Mouse (Mus musculus) large intestine, adult 2 months (tissue): ENCODE results near the gene Hes1. TPM values are rescaled to one million over a fixed set of nuclear protein-coding genes. Genes with fewer than 3 reads are reported as not detected.

Experiments
- DNase-seq: peaks from one replicate; pipeline ENCODE4 v3.0.0-alpha.2; 2012; ENCODE audit warnings: low read depth, low spot score
- WGBS: fragments of 180-500 bp; shearing (Covaris S2); methylation state at CpG from one replicate; pipeline ENCODE4 v1.1.7; 2018; 5-methylcytosine and 5-hydroxymethylcytosine counted together
- polyA plus RNA-seq: library from polyadenylated mRNA; depleted of rRNA; stranded (reverse); fragments of >200 nt; gene quantifications from 2 replicates; pipeline ENCODE4 v1.2.3, GENCODE M21; 2012

Hes1 gene
- polyA plus RNA-seq, 1 experiment, result 56.2 TPM

GRCm38 (mm10) chr16:30068041-30069020 is 4.1 kb downstream of the Hes1 start:
- WGBS, result 13% methylated on average over 36 of the region's 36 CpGs
- no peak for DNase-seq

GRCm38 (mm10) chr16:30069580-30069949 is 5.4 kb downstream of the Hes1 start:
- WGBS, result 6% methylated on average over 4 of the region's 4 CpGs
- no peak for DNase-seq

- no peak for DNase-seq
- under 1% methylated on average over 81 of the region's 82 CpGs for WGBS
These were observed 6.0 kb downstream of the Hes1 start for GRCm38 (mm10) chr16:30069950-30070770.

GRCm38 (mm10) chr16:30070771-30071191 is 6.6 kb downstream of the Hes1 start:
- 6% methylated on average over 12 of the region's 12 CpGs for WGBS
- no peak for DNase-seq

- DNase-seq, result no peak
- WGBS, result 98% methylated on average over 1 of the region's 1 CpGs
These were observed 9.1 kb downstream of the Hes1 start for GRCm38 (mm10) chr16:30073317-30073716.

GRCm38 (mm10) chr16:30081498-30081897 is 17.3 kb downstream of the Hes1 start:
- DNase-seq, result no peak
- 84% methylated on average over 4 of the region's 4 CpGs for WGBS

- no peak for DNase-seq
- 86% methylated on average over 4 of the region's 4 CpGs for WGBS
These were observed 17.8 kb downstream of the Hes1 start for GRCm38 (mm10) chr16:30081980-30082379.

- no peak for DNase-seq
- 90% methylated on average over 8 of the region's 8 CpGs for WGBS
These were observed 18.8 kb downstream of the Hes1 start for GRCm38 (mm10) chr16:30082965-30083364.

- no peak for DNase-seq
- 17% methylated on average over 3 of the region's 3 CpGs for WGBS
These were observed 19.4 kb downstream of the Hes1 start for GRCm38 (mm10) chr16:30083536-30083935.

GRCm38 (mm10) chr16:30088646-30089045 is 24.5 kb downstream of the Hes1 start:
- 75% methylated on average over 5 of the region's 5 CpGs for WGBS
- no peak for DNase-seq

GRCm38 (mm10) chr16:30090200-30090865 is 26.1 kb downstream of the Hes1 start:
- WGBS, result 52% methylated on average over 9 of the region's 9 CpGs
- DNase-seq, result no peak

- 71% methylated on average over 3 of the region's 3 CpGs for WGBS
- no peak for DNase-seq
These were observed 31.9 kb downstream of the Hes1 start for GRCm38 (mm10) chr16:30096050-30096449.

GRCm38 (mm10) chr16:30096475-30096874 is 32.3 kb downstream of the Hes1 start:
- 55% methylated on average over 7 of the region's 7 CpGs for WGBS
- no peak for DNase-seq

GRCm38 (mm10) chr16:30099124-30099523 is 34.9 kb downstream of the Hes1 start:
- DNase-seq, result no peak
- WGBS, result 79% methylated on average over 5 of the region's 5 CpGs

GRCm38 (mm10) chr16:30102149-30102915 is 38.1 kb downstream of the Hes1 start:
- 47% methylated on average over 10 of the region's 10 CpGs for WGBS
- DNase-seq, result no peak

GRCm38 (mm10) chr16:30102982-30103381 is 38.8 kb downstream of the Hes1 start:
- 40% methylated on average over 3 of the region's 3 CpGs for WGBS
- no peak for DNase-seq

GRCm38 (mm10) chr16:30103495-30103894 is 39.3 kb downstream of the Hes1 start:
- DNase-seq, result no peak
- WGBS, result 70% methylated on average over 6 of the region's 6 CpGs

GRCm38 (mm10) chr16:30104363-30104762 is 40.2 kb downstream of the Hes1 start:
- 94% methylated on average over 3 of the region's 3 CpGs for WGBS
- no peak for DNase-seq

- no peak for DNase-seq
- WGBS, result 78% methylated on average over 7 of the region's 7 CpGs
These were observed 41.3 kb downstream of the Hes1 start for GRCm38 (mm10) chr16:30105476-30105875.
